Comparison of ENCODE assay signal across 26 mouse cellular contexts in the genomic region with DNA sequence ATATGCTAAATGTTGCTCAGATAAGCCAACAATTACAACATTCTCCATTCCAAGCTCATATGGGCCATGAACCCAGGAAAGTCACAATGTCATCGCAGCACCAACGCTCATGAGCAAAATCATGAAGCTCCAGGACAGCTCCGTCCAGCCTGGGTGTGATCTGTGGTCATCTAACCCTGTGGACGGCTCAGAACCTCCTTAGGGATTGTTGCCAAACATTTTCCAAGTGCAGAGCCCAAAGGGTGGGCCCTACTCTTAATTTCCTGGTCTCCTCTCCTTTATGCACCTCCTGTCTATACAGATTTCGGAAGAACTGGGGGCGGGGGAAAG. TPM values are rescaled to one million over a fixed set of nuclear protein-coding genes. Genes with fewer than 3 reads are reported as not detected.
DNase-seq lines count a peak whose midpoint lies in the region; ATAC-seq lines count a peak whose summit lies in the region.
"Had no signal": no experiment of that assay in that cellular context is flagged by ENCODE, and none has a peak within 500 bp of the region (broad histone marks: within the 10 kb centered on the region; RNA-seq: fewer than 3 reads in every experiment).

No protein-coding gene starts in this region.

- H3K9me3 ChIP-seq in lung, embryonic 15.5 days = no peaks in the 10 kb centered on the region
- no peaks in the 10 kb centered on the region for H3K9me3 ChIP-seq in stomach, embryonic 16.5 days (replicated peaks; ENCODE audit: control insufficient read depth, low read length)
- H3K9me3 ChIP-seq: forebrain, embryonic 10.5 days; forebrain, embryonic 13.5 days; G1E had no signal

- H3K9ac ChIP-seq in lung, embryonic 15.5 days = no peak overlapping the region
- H3K9ac ChIP-seq in stomach, embryonic 16.5 days (ENCODE audit: low read length) = no peak overlapping the region
- H3K9ac ChIP-seq: forebrain, embryonic 13.5 days; hindbrain, embryonic 14.5 days had no signal

- intact Hi-C loops in heart, postnatal 36 days (cut with DNase I) = no loop called here

- no peaks in the 10 kb centered on the region for H3K36me3 ChIP-seq in lung, embryonic 15.5 days
- no peaks in the 10 kb centered on the region for H3K36me3 ChIP-seq in stomach, embryonic 16.5 days (ENCODE audit: control insufficient read depth, insufficient read depth, low read length)

- peak; percentile 87 for DNase-seq in heart, adult 11 months
- DNase-seq in heart, postnatal 36 days = no peak
- DNase-seq in lung, postnatal 25 days (ENCODE audit: low spot score) = no peak
- DNase-seq in kidney, adult 9 months = no peak
- DNase-seq: adrenal gland, postnatal 10 days; adrenal gland, postnatal 36 days; B cell, adult 2 months; cerebellum, adult 18-20 months; cerebellum, adult 9-10 months; cerebellum, postnatal 14 days; gastrocnemius, postnatal 14 days; heart, adult 2 months; heart, postnatal 4 days had no signal

- H3K27ac ChIP-seq in lung, embryonic 15.5 days = peak overlapping the region; percentile 86
- peak overlapping the region; percentile 66; the same call in 1 of the 2 replicates for H3K27ac ChIP-seq in stomach, embryonic 16.5 days (ENCODE audit: low read length)
- H3K27ac ChIP-seq: forebrain, embryonic 10.5 days; forebrain, embryonic 13.5 days; heart, adult 2 months; hindbrain, embryonic 14.5 days; hindbrain, postnatal 0 days had no signal

- 60% methylated on average over 6 of the region's 6 CpGs for WGBS in lung, embryonic 15.5 days
- WGBS in stomach, embryonic 16.5 days = 88% methylated on average over 6 of the region's 6 CpGs

- H3K27me3 ChIP-seq in lung, embryonic 15.5 days = no peaks in the 10 kb centered on the region
- no peaks in the 10 kb centered on the region for H3K27me3 ChIP-seq in stomach, embryonic 16.5 days (ENCODE audit: control insufficient read depth, insufficient read depth, low read length)
- H3K27me3 ChIP-seq: CH12.LX; forebrain, embryonic 13.5 days; Patski had no signal

- no peak overlapping the region for H3K4me2 ChIP-seq in lung, embryonic 15.5 days
- H3K4me2 ChIP-seq in stomach, embryonic 16.5 days (ENCODE audit: low read depth, low read length) = no peak overlapping the region
- H3K4me2 ChIP-seq: forebrain, embryonic 13.5 days; heart, embryonic 11.5 days; hindbrain, embryonic 14.5 days had no signal

- no peak for ATAC-seq in lung, embryonic 15.5 days (ENCODE audit: borderline replicate concordance, extremely low read depth, low FRiP score, low TSS enrichment)
- ATAC-seq in stomach, embryonic 16.5 days (ENCODE audit: insufficient read depth, low FRiP score) = 0 out of 2 replicates have a peak, but pooled peaks have one; percentile 4
- ATAC-seq: forebrain, embryonic 13.5 days; forebrain, embryonic 16.5 days; hindbrain, postnatal 0 days; inflammation-experienced regulatory T-cells, adult 6 months; Patski had no signal

- H3K4me3 ChIP-seq in lung, embryonic 15.5 days = no peak overlapping the region
- H3K4me3 ChIP-seq in stomach, embryonic 16.5 days (replicated peaks; ENCODE audit: low read length) = no peak overlapping the region
- H3K4me3 ChIP-seq: forebrain, embryonic 10.5 days; forebrain, embryonic 13.5 days; heart, adult 2 months had no signal

- peaks cover 12% of the 10 kb centered on the region; the same call in 1 of the 2 replicates for H3K4me1 ChIP-seq in lung, embryonic 15.5 days
- H3K4me1 ChIP-seq in stomach, embryonic 16.5 days (ENCODE audit: control insufficient read depth, insufficient read depth, low read length) = no peaks in the 10 kb centered on the region
- H3K4me1 ChIP-seq: forebrain, embryonic 10.5 days had no signal

RNA-seq across cellular contexts. Expression of a gene that starts 20.5 kb away (rescaled TPM):
- total RNA-seq in heart, postnatal 36 days (2021) = 1 to 10 TPM; 1.1 to 1.5 TPM
- polyA plus RNA-seq in lung, embryonic 15.5 days (2015; fragmentation: Nextera tagmentation; extraction: Ambion mirVana) = 0.94 and 1.4 TPM in 2 replicates
- polyA plus RNA-seq in stomach, embryonic 16.5 days (2015; fragmentation: Nextera tagmentation; extraction: Ambion mirVana) = 0.74 and 1.2 TPM in 2 replicates
- polyA plus RNA-seq: gonadal fat pad, adult 2 months had no signal

RNA-seq across cellular contexts. Expression of a gene that starts 32.0 kb away (rescaled TPM):
- total RNA-seq in heart, postnatal 36 days (2021) = 10 to 100 TPM; 14.2 to 14.5 TPM
- 1.3 and 1.6 TPM in 2 replicates for polyA plus RNA-seq in lung, embryonic 15.5 days (2015; fragmentation: Nextera tagmentation; extraction: Ambion mirVana)
- polyA plus RNA-seq in stomach, embryonic 16.5 days (2015; fragmentation: Nextera tagmentation; extraction: Ambion mirVana) = 1.4 and 1.5 TPM in 2 replicates

RNA-seq across cellular contexts. Expression of a gene that starts 51.6 kb away (rescaled TPM):
- total RNA-seq in heart, postnatal 36 days (2021) = 1 to 10 TPM; 6.5 TPM
- polyA plus RNA-seq in lung, embryonic 15.5 days (2015; fragmentation: Nextera tagmentation; extraction: Ambion mirVana) = 15.1 and 15.2 TPM in 2 replicates
- 20.0 and 20.8 TPM in 2 replicates for polyA plus RNA-seq in stomach, embryonic 16.5 days (2015; fragmentation: Nextera tagmentation; extraction: Ambion mirVana)
